ENCODE assay signal across 17 mouse cellular contexts in genomic region chr10:79964727-79965126, GRCm38 (mm10). TPM values are rescaled to one million over a fixed set of nuclear protein-coding genes. Genes with fewer than 3 reads are reported as not detected.
DNase-seq lines count a peak whose midpoint lies in the region; ATAC-seq lines count a peak whose summit lies in the region.
"Had no signal": no experiment of that assay in that cellular context is flagged by ENCODE, and none has a peak within 500 bp of the region (broad histone marks: within the 10 kb centered on the region; RNA-seq: fewer than 3 reads in every experiment).

No protein-coding gene starts in this region.

- H3K27me3 ChIP-seq in heart, embryonic 10.5 days (ENCODE audit: insufficient read depth, poor library complexity, severe bottlenecking) = peaks cover 16% of the 10 kb centered on the region; the same call in 1 of the 2 replicates
- H3K27me3 ChIP-seq in limb, embryonic 11.5 days (ENCODE audit: control insufficient read depth, insufficient read depth, low read length) = no peaks in the 10 kb centered on the region
- peaks cover 16% of the 10 kb centered on the region for H3K27me3 ChIP-seq in limb, embryonic 10.5 days (ENCODE audit: low read depth, poor library complexity, severe bottlenecking)
- H3K27me3 ChIP-seq: CH12.LX, Patski had no signal

- no peak overlapping the region for H3K27ac ChIP-seq in heart, embryonic 10.5 days
- no peak overlapping the region for H3K27ac ChIP-seq in limb, embryonic 11.5 days (replicated peaks; ENCODE audit: low read depth, low read length)
- no peak overlapping the region for H3K27ac ChIP-seq in limb, embryonic 10.5 days

- H3K9me3 ChIP-seq in heart, embryonic 10.5 days = no peaks in the 10 kb centered on the region
- H3K9me3 ChIP-seq in limb, embryonic 11.5 days (ENCODE audit: control insufficient read depth, low read length) = no peaks in the 10 kb centered on the region
- no peaks in the 10 kb centered on the region for H3K9me3 ChIP-seq in limb, embryonic 10.5 days (replicated peaks)
- H3K9me3 ChIP-seq: G1E had no signal

- peak; percentile 91 for DNase-seq in heart, adult 11 months
- DNase-seq in heart, embryonic 10.5 days (ENCODE audit: low spot score) = no peak
- no peak for DNase-seq in limb, embryonic 11.5 days (ENCODE audit: low spot score)
- DNase-seq in limb, embryonic 10.5 days (ENCODE audit: low spot score) = no peak
- DNase-seq: adrenal gland, adult 8-10 months; adrenal gland, postnatal 10 days; adrenal gland, postnatal 14 days; adrenal gland, postnatal 25 days; B cell, adult 2 months; cerebellum, adult 11 months; cerebellum, adult 11-12 months; cerebellum, adult 18-20 months had no signal

- H3K4me3 ChIP-seq in heart, embryonic 10.5 days = no peak overlapping the region
- H3K4me3 ChIP-seq in limb, embryonic 11.5 days (ENCODE audit: low read depth, low read length) = no peak overlapping the region
- H3K4me3 ChIP-seq in limb, embryonic 10.5 days = no peak overlapping the region

- peaks cover 23% of the 10 kb centered on the region for H3K4me1 ChIP-seq in heart, embryonic 10.5 days
- H3K4me1 ChIP-seq in limb, embryonic 11.5 days (ENCODE audit: control insufficient read depth, insufficient read depth, low read length) = peaks cover 6% of the 10 kb centered on the region; the same call in 1 of the 2 replicates
- peaks cover 17% of the 10 kb centered on the region for H3K4me1 ChIP-seq in limb, embryonic 10.5 days

- WGBS in heart, embryonic 10.5 days = 92% methylated on average over 7 of the region's 7 CpGs
- WGBS in limb, embryonic 11.5 days = 95% methylated on average over 7 of the region's 7 CpGs
- WGBS in limb, embryonic 10.5 days = 93% methylated on average over 7 of the region's 7 CpGs

- no peak overlapping the region for H3K4me2 ChIP-seq in limb, embryonic 11.5 days (ENCODE audit: low read depth, severe bottlenecking)

- ATAC-seq in limb, embryonic 11.5 days (ENCODE audit: insufficient number of reproducible peaks, low FRiP score, low TSS enrichment, low read depth) = no peak
- ATAC-seq: activated CD4-positive, CD25-positive, alpha-beta regulatory T cell, adult 4 months; CD4-positive, CD25-positive, alpha-beta regulatory T cell, adult 4 months; Patski had no signal

- peaks cover 76% of the 10 kb centered on the region for H3K36me3 ChIP-seq in heart, embryonic 10.5 days
- peaks cover 44% of the 10 kb centered on the region for H3K36me3 ChIP-seq in limb, embryonic 11.5 days (ENCODE audit: control insufficient read depth, insufficient read depth, low read length)
- H3K36me3 ChIP-seq in limb, embryonic 10.5 days = peaks cover 80% of the 10 kb centered on the region

- 0 out of 2 replicates have a peak overlapping the region, but pooled peaks have one; percentile 4 for H3K9ac ChIP-seq in limb, embryonic 11.5 days (ENCODE audit: low read length)

RNA-seq across cellular contexts. Expression of gene Wdr18, which starts 4.8 kb away (rescaled TPM):
- polyA plus RNA-seq in heart, embryonic 10.5 days (2016; fragmentation: Nextera tagmentation; extraction: Ambion mirVana) = 127 and 155 TPM in 2 replicates
- 141 and 144 TPM in 2 replicates for polyA plus RNA-seq in limb, embryonic 11.5 days (2014; fragmentation: Nextera tagmentation; extraction: Ambion mirVana)
- 174 and 201 TPM in 2 replicates for polyA plus RNA-seq in limb, embryonic 10.5 days (2016; fragmentation: Nextera tagmentation; extraction: Ambion mirVana)

RNA-seq across cellular contexts. Expression of gene Grin3b, which starts 5.8 kb away (rescaled TPM):
- polyA plus RNA-seq in heart, embryonic 10.5 days (2016; fragmentation: Nextera tagmentation; extraction: Ambion mirVana) = 0.30 and 0.34 TPM in 2 replicates
- 0.23 and 0.41 TPM in 2 replicates for polyA plus RNA-seq in limb, embryonic 11.5 days (2014; fragmentation: Nextera tagmentation; extraction: Ambion mirVana)
- polyA plus RNA-seq in limb, embryonic 10.5 days (2016; fragmentation: Nextera tagmentation; extraction: Ambion mirVana) = 0.28 and 0.40 TPM in 2 replicates
- polyA plus RNA-seq: activated CD4-positive, CD25-positive, alpha-beta regulatory T cell, adult 4 months had no signal

RNA-seq across cellular contexts. Expression of gene Tmem259, which starts 19.4 kb away (rescaled TPM):
- polyA plus RNA-seq in heart, embryonic 10.5 days (2016; fragmentation: Nextera tagmentation; extraction: Ambion mirVana) = 12.7 and 16.4 TPM in 2 replicates
- 15.7 and 15.9 TPM in 2 replicates for polyA plus RNA-seq in limb, embryonic 11.5 days (2014; fragmentation: Nextera tagmentation; extraction: Ambion mirVana)
- polyA plus RNA-seq in limb, embryonic 10.5 days (2016; fragmentation: Nextera tagmentation; extraction: Ambion mirVana) = 14.9 and 16.4 TPM in 2 replicates

RNA-seq across cellular contexts. Expression of gene Cnn2, which starts 23.7 kb away (rescaled TPM):
- polyA plus RNA-seq in heart, embryonic 10.5 days (2016; fragmentation: Nextera tagmentation; extraction: Ambion mirVana) = 408 and 456 TPM in 2 replicates
- polyA plus RNA-seq in limb, embryonic 11.5 days (2014; fragmentation: Nextera tagmentation; extraction: Ambion mirVana) = 250 and 255 TPM in 2 replicates
- 261 and 301 TPM in 2 replicates for polyA plus RNA-seq in limb, embryonic 10.5 days (2016; fragmentation: Nextera tagmentation; extraction: Ambion mirVana)

RNA-seq across cellular contexts. Expression of gene Abca7, which starts 31.6 kb away (rescaled TPM):
- polyA plus RNA-seq in heart, embryonic 10.5 days (2016; fragmentation: Nextera tagmentation; extraction: Ambion mirVana) = 2.8 and 4.1 TPM in 2 replicates
- polyA plus RNA-seq in limb, embryonic 11.5 days (2014; fragmentation: Nextera tagmentation; extraction: Ambion mirVana) = 1.3 and 1.4 TPM in 2 replicates
- 2.0 and 2.3 TPM in 2 replicates for polyA plus RNA-seq in limb, embryonic 10.5 days (2016; fragmentation: Nextera tagmentation; extraction: Ambion mirVana)
